Mouse (Mus musculus) T-cell, adult 2 months (primary cell): ENCODE results near the gene Prss22.
A peak's percentile ranks its signal among the peaks of the same experiment; 100 is the strongest.
"Not testable (repeated sequence)": the region's sequence is repeated elsewhere in the genome, so short reads cannot be mapped to it uniquely, and the experiment has no call there.

Experiments used
- DNase-seq: peaks from one replicate; pipeline ENCODE4 v3.0.0; 2022; ENCODE audit warnings: low spot score

The Prss22 gene

GRCm38 (mm10) chr17:23995421-23995820 is 2.5 kb downstream of the Prss22 start:
- DNase-seq = no peak

- DNase-seq = no peak
Observed at GRCm38 (mm10) chr17:23994667-23995066, 3.2 kb downstream of the Prss22 start.

GRCm38 (mm10) chr17:23993559-23994428 is 4.1 kb downstream of the Prss22 start:
- DNase-seq = peak; percentile 90

GRCm38 (mm10) chr17:23992789-23993553 is 4.9 kb downstream of the Prss22 start:
- no peak for DNase-seq

- no peak for DNase-seq
Observed at GRCm38 (mm10) chr17:23989802-23990201, 8.1 kb downstream of the Prss22 start.

- DNase-seq = no peak
Observed at GRCm38 (mm10) chr17:23984989-23985388, 12.9 kb downstream of the Prss22 start.

- DNase-seq = no peak
Observed at GRCm38 (mm10) chr17:23982912-23983311, 15.0 kb downstream of the Prss22 start.

- peak; percentile 46 for DNase-seq
Observed at GRCm38 (mm10) chr17:23980297-23980909, 17.5 kb downstream of the Prss22 start, which contains the start of gene Prss30. Gene Prss30, minus strand, starts transcription at chr17:23980566.

- DNase-seq = no peak
Observed at GRCm38 (mm10) chr17:23979471-23979870, 18.4 kb downstream of the Prss22 start.

GRCm38 (mm10) chr17:23976665-23977064 is 21.2 kb downstream of the Prss22 start:
- no peak for DNase-seq

GRCm38 (mm10) chr17:23971315-23971714 is 26.6 kb downstream of the Prss22 start:
- no peak for DNase-seq

- DNase-seq = peak; percentile 61
Observed at GRCm38 (mm10) chr17:23969231-23969630, 28.7 kb downstream of the Prss22 start.

GRCm38 (mm10) chr17:23968780-23969179 is 29.1 kb downstream of the Prss22 start:
- DNase-seq = no peak

GRCm38 (mm10) chr17:23966658-23967401 is 31.1 kb downstream of the Prss22 start:
- no peak for DNase-seq

- DNase-seq = no peak
Observed at GRCm38 (mm10) chr17:23965805-23966425, 32.0 kb downstream of the Prss22 start.

GRCm38 (mm10) chr17:23961573-23962122 is 36.3 kb downstream of the Prss22 start:
- no peak for DNase-seq

- DNase-seq = peak; percentile 74
Observed at GRCm38 (mm10) chr17:23960084-23960738, 37.7 kb downstream of the Prss22 start.

GRCm38 (mm10) chr17:23955174-23955573 is 42.7 kb downstream of the Prss22 start, which contains the start of gene Sbpl:
Gene Sbpl, minus strand, starts transcription at chr17:23955274.
- no peak for DNase-seq

GRCm38 (mm10) chr17:23950828-23951227 is 47.1 kb downstream of the Prss22 start:
- DNase-seq = not testable (repeated sequence)

GRCm38 (mm10) chr17:23949068-23949467 is 48.8 kb downstream of the Prss22 start:
- no peak for DNase-seq
